Mouse (Mus musculus) cerebellum, adult (tissue): ENCODE results near the gene Cd47.
A peak's percentile ranks its signal among the peaks of the same experiment; 100 is the strongest.
"Not testable (repeated sequence)": the region's sequence is repeated elsewhere in the genome, so short reads cannot be mapped to it uniquely, and the experiment has no call there.

ENCODE experiments used
- ATAC-seq: cut with Nextera tagmentation; 2 replicates; pipeline ENCODE4 v1.9.2; 2017; ENCODE audit warnings: mild to moderate bottlenecking, moderate library complexity, mixed read lengths; ENCODE audit not compliant: insufficient number of reproducible peaks, low FRiP score, low TSS enrichment

Cd47 gene

GRCm38 (mm10) chr16:49819494-49819893 is 19.2 kb downstream of the Cd47 start:
- no peak for ATAC-seq

GRCm38 (mm10) chr16:49830911-49831310 is 30.6 kb downstream of the Cd47 start:
- not testable (repeated sequence) for ATAC-seq

DNA sequence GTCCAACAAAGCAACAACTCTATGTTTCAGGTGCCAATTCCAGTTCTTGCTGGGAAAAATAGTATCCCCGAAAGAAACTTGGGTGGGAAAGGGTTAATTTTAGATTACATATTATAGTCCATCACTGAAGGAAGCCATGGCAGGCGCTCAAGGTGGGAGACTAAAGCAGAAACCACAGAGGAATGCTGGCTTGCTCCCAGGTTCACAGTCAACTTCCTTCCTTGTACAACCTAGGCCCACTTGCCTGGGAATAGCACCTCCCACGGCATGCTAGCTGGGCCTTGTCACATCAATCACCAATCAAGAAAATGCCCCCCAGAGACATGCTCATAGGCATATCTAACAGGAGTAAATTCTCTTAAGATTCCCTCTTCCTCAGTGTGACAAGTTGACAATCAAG is 32.0 kb downstream of the Cd47 start:
- ATAC-seq, result no peak

DNA sequence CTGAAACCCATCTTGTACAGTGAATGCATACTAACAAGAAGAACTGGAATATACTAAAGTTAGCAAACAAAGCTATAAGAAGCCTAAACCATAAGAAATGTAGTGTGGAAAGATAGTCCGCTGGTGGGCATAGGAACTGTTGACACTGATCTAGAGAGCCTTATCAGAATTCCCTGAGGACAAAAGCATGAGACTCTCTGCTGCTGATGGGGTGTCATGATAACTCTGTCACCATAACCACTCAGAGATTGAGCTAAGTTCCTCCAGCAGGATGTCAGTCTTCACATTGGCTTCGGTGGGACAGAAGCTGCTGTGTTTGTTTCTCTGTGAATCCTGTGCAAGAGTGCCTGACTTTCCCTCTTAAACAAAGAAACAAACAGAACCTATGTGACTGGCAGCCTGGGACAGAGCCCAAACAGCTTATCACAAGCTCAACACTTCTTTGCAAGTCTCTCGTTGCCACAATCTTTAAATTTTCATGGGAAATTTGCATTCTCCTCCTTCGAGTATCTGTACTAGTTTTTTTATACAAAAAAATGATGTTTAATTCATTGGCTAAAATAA is 33.9 kb downstream of the Cd47 start:
- ATAC-seq, result no peak

- ATAC-seq, result no peak
Observed at GRCm38 (mm10) chr16:49836634-49837164, 36.4 kb downstream of the Cd47 start.

DNA sequence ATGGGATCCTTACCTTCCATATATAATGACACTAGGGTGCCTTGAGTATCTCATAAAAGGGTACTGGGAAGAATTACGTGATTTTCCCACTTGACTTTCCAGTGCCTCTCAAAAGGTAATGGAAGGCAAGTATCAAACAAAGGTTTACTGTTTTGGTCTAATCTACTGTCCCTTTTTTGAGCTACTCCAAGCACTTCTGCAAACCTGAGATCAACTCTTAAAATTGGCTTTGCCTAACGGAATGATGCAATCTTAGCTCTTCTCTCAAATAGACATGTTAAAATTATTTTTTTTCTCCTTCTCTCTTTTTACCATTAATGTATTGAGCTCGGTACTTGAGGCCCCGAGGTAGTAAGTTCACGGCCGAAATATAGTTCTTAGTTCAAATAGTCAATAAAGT is 38.6 kb downstream of the Cd47 start:
- no peak for ATAC-seq

DNA sequence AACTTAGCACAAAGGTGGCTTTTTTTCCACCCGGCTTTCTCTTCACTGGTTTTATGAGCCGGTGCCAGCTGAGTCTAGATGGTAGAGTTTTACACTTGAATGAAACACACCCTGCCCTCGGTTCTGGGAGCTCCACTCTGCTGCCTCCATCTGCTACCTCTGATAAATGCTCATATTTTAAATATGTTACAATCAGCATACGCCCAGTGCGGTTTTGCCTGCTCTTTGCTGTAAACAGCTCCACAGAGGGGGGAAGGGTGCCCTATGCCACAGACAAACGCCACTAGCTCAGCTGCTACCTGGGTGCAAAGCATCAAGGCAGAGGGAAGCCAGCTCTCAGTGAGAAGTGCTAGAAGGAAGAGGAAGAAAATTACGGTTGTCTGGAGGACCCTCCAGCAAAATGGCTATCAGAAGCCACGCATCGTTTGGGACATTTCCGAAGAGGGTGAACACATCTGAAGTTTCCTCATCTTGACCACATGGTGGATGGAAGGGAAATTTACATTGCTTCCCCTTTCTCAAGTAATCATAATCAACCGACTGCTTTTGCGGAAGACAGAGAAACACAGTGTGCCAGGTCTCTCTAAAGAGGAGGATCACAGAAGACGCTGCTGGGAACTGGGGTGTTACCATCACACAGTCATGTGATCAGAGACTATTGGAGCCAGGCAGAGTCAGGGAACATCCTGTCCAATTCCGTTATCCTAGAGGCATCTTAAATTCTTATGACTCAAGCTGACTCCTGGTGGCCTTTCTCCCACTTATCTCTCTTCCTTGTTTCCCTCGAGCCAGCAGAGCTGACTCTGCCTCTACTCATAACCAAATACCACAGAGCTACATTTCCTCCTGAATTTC is 39.6 kb downstream of the Cd47 start:
- ATAC-seq, result peak; percentile 86

- ATAC-seq, result no peak
Observed at GRCm38 (mm10) chr16:49843723-49844122, 43.4 kb downstream of the Cd47 start.

GRCm38 (mm10) chr16:49847224-49848003 is 47.1 kb downstream of the Cd47 start:
- ATAC-seq, result no peak

DNA sequence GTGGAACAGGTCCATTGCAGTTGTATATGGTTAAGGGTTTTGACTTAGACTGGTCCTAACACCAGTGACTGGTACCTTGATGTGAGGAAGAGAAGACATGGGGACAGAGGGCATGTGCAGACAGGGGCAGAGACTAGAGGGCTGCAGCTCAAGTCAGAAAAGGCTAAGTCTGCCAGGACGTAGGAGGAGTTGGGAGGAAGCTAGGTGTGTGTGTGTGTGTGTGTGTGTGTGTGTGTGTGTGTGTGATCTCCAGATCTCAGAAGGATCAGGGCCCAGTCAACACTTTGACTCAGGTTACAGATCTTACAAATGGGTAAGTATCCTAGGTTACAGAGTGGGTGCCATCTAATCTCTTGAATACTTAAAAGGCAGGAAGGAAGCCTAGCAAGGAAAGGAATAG is 48.3 kb downstream of the Cd47 start:
- ATAC-seq, result no peak

DNA sequence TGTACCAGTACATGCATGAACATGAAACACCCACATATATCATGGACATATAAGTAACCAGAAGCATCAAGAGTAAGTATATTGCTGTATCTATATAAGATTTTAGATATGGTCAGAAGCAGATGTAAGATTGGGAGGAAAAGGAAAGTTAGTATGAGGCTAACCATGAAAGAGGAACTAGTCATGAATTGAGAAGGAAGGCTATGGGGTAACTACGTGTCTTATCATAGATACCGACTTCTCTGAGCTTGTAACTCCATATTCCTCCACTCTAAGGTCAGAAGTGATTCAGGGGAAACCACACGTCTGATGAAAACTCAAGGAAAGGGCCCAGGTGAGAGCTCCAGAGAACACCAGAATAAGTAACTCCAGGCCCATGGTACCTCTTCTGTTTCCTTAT is 52.6 kb downstream of the Cd47 start:
- no peak for ATAC-seq

- ATAC-seq, result no peak
Observed at GRCm38 (mm10) chr16:49853633-49854032, 53.3 kb downstream of the Cd47 start.

- ATAC-seq, result no peak
Observed at GRCm38 (mm10) chr16:49854194-49854593, 53.9 kb downstream of the Cd47 start.

DNA sequence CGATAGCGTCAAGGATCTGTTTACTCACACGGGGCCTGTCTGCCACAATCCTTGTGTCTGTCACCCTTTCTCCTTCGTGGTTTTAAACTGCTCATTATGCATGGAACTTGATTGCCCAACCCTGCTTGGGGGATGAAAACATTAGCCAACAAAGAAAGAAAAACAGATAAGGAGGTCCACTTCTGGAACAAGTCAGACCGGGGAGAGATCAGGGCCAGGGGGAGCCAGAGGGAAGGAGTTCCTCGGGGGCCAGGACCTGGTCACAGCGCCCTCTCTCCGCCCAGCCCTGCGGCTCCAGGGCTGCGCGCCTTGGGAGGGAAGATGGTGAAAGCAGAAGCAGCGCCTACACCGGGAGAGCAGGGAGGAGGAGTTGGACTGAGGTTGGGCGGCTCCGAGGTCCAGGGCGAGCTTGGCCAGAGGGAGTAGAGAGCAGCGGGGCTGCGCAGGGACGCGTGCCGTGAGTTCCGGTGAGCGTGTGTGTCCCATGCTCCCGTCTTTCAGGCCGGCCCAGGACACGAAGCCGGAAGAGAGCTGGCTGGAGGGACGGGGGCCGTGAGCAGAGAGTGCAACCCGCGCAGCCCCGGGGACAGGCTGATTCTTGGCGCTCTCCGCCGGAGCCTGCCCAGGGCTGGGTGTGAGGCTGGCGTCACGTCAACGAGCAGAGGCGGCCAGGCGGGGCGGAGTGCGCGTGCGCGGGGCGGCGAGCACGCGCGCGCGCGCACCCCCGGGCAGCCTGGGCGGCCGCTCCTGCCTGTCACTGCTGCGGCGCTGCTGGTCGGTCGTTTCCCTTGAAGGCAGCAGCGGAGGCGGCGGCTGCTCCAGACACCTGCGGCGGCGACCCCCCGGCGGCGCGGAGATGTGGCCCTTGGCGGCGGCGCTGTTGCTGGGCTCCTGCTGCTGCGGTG is 54.9 kb downstream of the Cd47 start:
- peak; percentile 89 for ATAC-seq

DNA sequence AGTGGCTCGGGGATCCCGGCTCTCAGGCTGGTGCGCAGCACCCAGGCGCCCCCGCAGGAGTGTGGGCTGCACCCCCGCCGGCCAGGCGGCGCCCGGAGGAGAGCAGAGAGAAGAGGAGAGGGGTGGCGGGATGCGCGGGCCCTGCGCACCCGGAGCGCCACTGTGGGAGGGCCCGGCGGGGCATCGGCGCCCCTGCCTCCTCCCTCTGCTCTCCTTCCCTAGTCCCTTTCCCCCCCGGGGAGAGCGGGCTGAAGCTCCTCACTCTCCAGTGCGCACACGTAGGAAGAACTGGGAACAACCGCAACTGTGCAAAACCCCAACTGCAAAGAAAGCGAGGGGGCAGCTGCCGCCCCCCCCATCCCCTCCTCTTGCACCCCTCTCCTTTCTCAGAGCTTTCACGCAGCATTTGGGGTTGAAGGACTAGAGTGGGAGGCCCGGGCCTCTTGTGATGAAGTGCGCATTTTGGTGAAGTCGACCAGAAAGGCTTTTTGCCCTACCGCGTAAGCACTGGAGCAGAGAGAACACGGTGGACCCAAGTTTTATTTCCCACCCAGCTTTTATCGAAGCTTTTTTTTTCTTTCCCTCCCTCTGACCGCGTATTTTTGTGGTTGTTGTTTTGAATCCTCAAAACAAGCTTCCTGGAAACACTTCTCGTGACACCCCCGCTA is 55.6 kb downstream of the Cd47 start:
- peak; percentile 55 for ATAC-seq

DNA sequence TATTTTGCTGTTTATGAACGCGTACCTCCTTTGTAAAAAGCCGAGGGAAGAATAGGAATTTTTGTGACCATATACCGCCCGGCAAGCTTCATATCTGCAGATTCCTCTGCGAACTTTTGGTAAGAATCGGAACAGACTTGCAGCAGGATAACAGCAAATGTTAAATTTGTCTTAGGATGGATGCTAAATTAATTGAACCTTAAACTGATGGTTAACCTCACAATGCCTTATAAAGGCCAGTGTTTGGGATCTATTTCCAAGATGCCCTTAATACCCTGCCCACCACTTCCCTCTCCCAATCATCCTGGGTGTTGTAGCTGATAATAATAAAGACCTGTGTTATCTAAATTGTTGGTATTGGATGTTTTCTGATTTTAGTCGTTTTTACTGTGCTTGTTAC is 56.3 kb downstream of the Cd47 start:
- ATAC-seq, result no peak

- no peak for ATAC-seq
Observed at GRCm38 (mm10) chr16:49857504-49858160, 57.3 kb downstream of the Cd47 start.

GRCm38 (mm10) chr16:49858161-49858906 is 58.0 kb downstream of the Cd47 start:
- ATAC-seq, result no peak
